Mouse (Mus musculus): ENCODE data around the gene Gpx1. TPM values are rescaled to one million over a fixed set of nuclear protein-coding genes. Genes with fewer than 3 reads are reported as not detected.
"Not testable (repeated sequence)": the region's sequence is repeated elsewhere in the genome, so short reads cannot be mapped to it uniquely, and the experiment has no call there.

Gpx1 gene
- polyA plus RNA-seq, 1 experiment from 2014 or later = 518 TPM

DNA sequence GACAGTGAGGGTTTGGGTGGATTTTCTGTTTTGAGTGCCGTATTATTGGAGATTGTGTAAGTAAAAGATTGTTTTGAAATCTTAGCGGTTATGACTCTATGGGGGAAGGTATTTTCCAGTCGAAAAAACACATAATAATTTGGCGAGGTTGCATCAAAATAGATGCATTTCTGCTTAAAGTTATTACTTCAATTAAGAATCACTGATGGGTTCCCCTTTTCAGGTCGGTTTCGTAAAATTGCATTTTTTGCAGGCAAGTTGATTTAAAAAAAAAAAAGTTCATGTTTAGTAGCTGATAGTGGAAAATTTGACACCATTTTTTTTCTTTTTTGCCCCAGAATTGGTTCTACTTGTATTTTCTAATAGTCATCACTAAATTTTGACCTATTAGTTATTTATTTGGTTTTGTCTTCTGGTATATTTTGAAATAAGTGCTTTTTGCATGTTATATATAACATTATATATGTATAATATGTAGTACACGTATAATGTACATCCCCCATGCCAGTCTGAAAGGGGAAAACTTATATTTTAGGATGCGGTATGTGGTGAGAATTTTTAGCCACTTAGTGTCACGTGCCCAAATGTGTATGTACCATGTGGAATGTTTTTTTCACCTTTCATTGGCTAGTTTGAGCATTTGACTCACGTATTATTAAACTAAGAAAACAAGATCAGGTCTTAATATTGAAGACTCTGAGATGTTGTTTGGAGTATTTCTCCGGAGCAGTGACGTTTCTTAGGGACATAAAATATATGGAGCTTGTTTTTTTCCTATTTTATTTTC is 31.5 kb upstream of the Gpx1 start:
- 23% methylated on average over 12 of the region's 12 CpGs for WGBS
- H3K27ac ChIP-seq = peak overlapping the region; percentile 99
- H3K9me3 ChIP-seq (replicated peaks) = no peaks in the 10 kb centered on the region
- ATAC-seq = no peak
- peak overlapping the region; percentile 92 for H3K9ac ChIP-seq
- peaks cover 51% of the 10 kb centered on the region for H3K4me1 ChIP-seq
- H3K4me3 ChIP-seq = peak overlapping the region; percentile 91
- no peaks in the 10 kb centered on the region for H3K27me3 ChIP-seq
- H3K4me2 ChIP-seq = peak overlapping the region; percentile 82
- H3K36me3 ChIP-seq (ENCODE audit: poor library complexity, severe bottlenecking) = peaks cover 21% of the 10 kb centered on the region

DNA sequence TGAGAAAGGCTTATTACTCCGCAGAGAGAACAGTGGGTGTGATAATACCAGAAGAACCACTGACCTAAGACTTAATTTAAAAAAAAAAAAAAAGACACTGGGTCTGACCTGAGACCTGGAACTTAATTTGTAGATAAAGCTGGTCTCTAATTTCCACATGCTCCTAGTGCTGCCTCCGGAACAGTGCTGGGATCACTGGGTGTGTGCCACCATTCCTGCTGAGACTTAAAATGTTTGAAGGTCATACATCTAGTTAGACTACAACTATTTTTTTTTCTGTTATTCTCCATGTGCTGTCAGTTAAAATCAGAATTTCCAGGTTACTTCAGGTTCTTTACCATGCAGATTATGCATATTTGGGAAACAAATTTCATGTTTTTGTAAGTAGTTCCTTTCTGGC is 30.6 kb upstream of the Gpx1 start:
- Histone ChIP-seq H3K4me3 (peak overlapping the region; percentile 91), H3K27ac (no peak overlapping the region), H3K9me3 (replicated peaks) (no peaks in the 10 kb centered on the region), H3K9ac (peak overlapping the region; percentile 55), H3K4me2 (peak overlapping the region; percentile 82), H3K4me1 (peaks cover 51% of the 10 kb centered on the region), H3K27me3 (no peaks in the 10 kb centered on the region), H3K36me3 (ENCODE audit: poor library complexity, severe bottlenecking) (peaks cover 12% of the 10 kb centered on the region)
- 61% methylated on average over 2 of the region's 2 CpGs for WGBS
- ATAC-seq = no peak

DNA sequence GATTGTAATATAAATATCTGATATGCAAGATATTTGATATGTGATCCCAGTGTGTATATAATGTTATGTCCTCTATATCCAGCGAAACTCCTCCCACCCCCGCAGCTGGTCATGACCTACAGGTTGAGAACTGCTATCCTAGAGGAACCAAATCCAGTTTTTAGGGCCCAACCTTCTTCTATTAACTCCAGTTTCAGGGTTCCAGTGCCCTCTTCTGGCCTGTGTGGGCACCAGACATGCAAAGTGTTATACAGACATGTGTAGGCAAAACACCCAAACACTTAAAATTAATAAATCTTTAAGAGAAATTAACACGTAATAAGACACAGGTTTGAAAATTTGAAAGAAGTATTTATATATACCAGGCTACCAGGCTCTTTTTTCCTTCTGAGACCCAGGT is 21.1 kb upstream of the Gpx1 start:
- peaks cover 20% of the 10 kb centered on the region for H3K36me3 ChIP-seq (ENCODE audit: poor library complexity, severe bottlenecking)
- H3K9me3 ChIP-seq (replicated peaks) = no peaks in the 10 kb centered on the region
- no peak overlapping the region for H3K9ac ChIP-seq
- no peaks in the 10 kb centered on the region for H3K27me3 ChIP-seq
- H3K4me3 ChIP-seq = no peak overlapping the region
- H3K4me1 ChIP-seq = no peaks in the 10 kb centered on the region
- ATAC-seq = no peak
- no peak overlapping the region for H3K27ac ChIP-seq
- WGBS = 92% methylated on average over 3 of the region's 3 CpGs
- H3K4me2 ChIP-seq = no peak overlapping the region

DNA sequence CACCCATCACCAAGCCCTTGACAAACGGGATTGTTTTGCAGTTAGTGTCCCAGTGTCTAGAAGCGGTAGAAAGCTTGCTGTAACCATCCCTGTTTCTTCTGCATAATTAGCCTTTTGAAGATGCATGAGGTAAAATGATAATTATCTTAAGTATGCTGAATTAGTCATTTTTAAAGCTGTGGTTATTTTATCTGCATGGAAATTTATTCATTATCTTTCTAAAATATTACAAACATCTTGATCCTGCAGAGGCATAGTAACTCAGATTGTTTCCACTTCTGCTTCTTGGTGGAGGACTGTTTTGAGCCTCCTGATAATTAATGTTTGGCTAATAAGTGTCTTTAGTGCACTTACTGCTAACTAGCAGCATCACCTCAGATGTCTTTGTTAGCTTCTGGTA is 20.2 kb upstream of the Gpx1 start:
- 76% methylated on average over 2 of the region's 2 CpGs for WGBS
- no peak for ATAC-seq
- no peaks in the 10 kb centered on the region for H3K4me1 ChIP-seq
- H3K9me3 ChIP-seq (replicated peaks) = no peaks in the 10 kb centered on the region
- H3K27me3 ChIP-seq = no peaks in the 10 kb centered on the region
- H3K36me3 ChIP-seq (ENCODE audit: poor library complexity, severe bottlenecking) = peaks cover 20% of the 10 kb centered on the region
- no peak overlapping the region for H3K9ac ChIP-seq
- no peak overlapping the region for H3K27ac ChIP-seq
- H3K4me2 ChIP-seq = no peak overlapping the region
- no peak overlapping the region for H3K4me3 ChIP-seq

DNA sequence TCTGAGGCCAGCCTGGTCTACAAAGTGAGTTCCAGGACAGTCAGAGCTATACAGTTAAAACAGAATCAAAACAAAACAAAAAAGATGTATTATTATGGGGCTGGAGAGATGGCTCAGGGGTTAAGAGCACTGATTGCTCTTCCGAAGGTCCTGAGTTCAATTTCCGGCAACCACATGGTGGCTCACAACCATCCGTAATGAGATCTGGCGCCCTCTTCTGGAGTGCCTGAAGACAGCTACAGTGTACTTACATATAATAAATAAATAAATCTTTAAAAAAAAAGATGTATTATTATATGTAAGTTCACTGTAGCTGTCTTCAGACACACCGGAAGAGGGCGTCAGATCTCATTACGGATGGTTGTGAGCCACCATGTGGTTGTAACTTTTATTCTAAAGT is 16.6 kb upstream of the Gpx1 start:
- 96% methylated on average over 7 of the region's 7 CpGs for WGBS
- not testable (repeated sequence) for H3K9me3 ChIP-seq (replicated peaks); H3K4me3 ChIP-seq; ATAC-seq; H3K4me1 ChIP-seq; H3K4me2 ChIP-seq; H3K27me3 ChIP-seq; H3K27ac ChIP-seq; H3K9ac ChIP-seq
- peaks cover 14% of the 10 kb centered on the region for H3K36me3 ChIP-seq (ENCODE audit: poor library complexity, severe bottlenecking)

DNA sequence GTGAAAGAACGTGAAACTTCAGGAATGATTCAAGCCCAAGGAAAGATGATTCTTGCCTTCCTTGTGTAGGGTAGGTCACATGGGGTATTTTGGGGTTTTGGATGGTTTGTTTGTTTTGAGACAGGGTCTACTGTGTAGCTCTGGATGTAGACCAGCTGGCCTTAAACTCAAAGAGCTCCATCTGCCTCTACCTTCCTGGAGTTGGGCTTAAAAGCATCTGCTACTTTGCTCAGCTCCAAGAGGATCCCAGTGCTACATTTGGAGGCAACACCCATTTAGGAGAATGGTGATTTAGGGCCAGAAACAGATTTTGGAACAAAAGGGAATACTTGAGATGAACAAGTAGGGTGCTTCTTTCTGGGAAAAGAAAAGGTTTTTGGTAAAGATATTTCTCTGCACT is 13.9 kb upstream of the Gpx1 start:
- Histone ChIP-seq H3K4me3 (no peak overlapping the region), H3K4me1 (no peaks in the 10 kb centered on the region), H3K27me3 (no peaks in the 10 kb centered on the region), H3K4me2 (no peak overlapping the region), H3K9ac (no peak overlapping the region), H3K27ac (no peak overlapping the region), H3K9me3 (replicated peaks) (no peaks in the 10 kb centered on the region), H3K36me3 (ENCODE audit: poor library complexity, severe bottlenecking) (peaks cover 41% of the 10 kb centered on the region)
- no peak for ATAC-seq
- WGBS = 100% methylated on average over 1 of the region's 1 CpGs

DNA sequence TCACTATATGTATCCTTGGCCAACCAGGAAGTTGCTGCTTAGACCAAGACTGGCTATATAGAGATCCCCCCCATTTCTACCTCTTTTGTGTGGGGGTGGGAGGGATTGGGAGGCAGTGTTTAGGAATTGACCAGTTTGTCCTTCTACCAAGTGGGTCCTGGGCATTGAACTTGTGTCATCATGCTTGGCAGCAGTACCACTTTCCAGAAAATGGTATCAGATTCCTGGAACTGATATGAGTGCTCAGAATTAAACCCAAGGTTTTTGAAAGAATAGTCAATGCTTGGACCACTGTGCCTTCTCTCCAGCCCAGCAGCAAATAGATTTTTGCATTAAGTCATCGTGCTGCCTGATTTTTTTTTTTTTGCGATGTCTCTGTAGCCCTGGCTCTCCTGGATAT is 12.9 kb upstream of the Gpx1 start:
- no peaks in the 10 kb centered on the region for H3K9me3 ChIP-seq (replicated peaks)
- 96% methylated on average over 2 of the region's 2 CpGs for WGBS
- no peak overlapping the region for H3K9ac ChIP-seq
- H3K4me3 ChIP-seq = no peak overlapping the region
- peaks cover 49% of the 10 kb centered on the region for H3K36me3 ChIP-seq (ENCODE audit: poor library complexity, severe bottlenecking)
- H3K27ac ChIP-seq = no peak overlapping the region
- H3K4me2 ChIP-seq = no peak overlapping the region
- ATAC-seq = no peak
- H3K4me1 ChIP-seq = no peaks in the 10 kb centered on the region
- H3K27me3 ChIP-seq = no peaks in the 10 kb centered on the region

DNA sequence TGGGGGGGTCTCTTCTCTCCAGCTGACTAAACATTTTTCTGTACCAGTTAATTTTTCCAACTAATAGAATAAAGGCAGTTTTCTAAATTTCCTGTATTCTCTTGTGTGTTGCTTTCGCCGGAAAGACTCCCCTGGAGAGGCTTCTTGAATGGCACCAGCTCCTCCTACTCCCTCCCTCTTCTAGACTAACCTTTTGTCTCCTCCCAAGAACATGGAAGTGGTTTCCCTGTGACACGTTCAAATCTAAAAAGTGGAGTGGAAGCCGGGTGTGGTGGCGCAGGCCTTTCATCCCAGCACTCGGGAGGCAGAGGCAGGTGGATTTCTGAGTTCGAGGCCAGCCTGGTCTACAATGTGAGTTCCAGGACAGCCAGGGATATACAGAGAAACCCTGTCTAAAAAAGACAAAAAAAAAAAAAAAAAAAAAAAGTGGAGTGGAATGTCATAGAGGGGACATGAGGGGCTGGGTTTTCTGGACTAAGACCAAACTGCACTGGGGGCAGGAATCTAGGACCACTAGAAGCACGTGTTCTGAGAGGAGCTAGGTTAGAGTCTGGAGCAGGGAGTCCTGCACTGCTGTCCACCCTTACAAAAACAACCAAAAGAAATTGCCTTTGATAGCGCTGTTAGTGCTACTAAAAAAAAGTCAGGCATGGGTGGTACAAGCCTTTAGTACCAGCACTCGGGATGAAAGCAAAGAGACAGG is 704 bp upstream of the Gpx1 start:
- WGBS = 66% methylated on average over 10 of the region's 10 CpGs
- H3K9ac ChIP-seq = peak overlapping the region; percentile 86; the same call in 1 of the 2 replicates
- peak overlapping the region; percentile 91 for H3K27ac ChIP-seq
- no peak for ATAC-seq
- H3K27me3 ChIP-seq = no peaks in the 10 kb centered on the region
- H3K9me3 ChIP-seq (replicated peaks) = no peaks in the 10 kb centered on the region
- H3K4me3 ChIP-seq = peak overlapping the region; percentile 58; the same call in 1 of the 2 replicates
- H3K36me3 ChIP-seq (ENCODE audit: poor library complexity, severe bottlenecking) = peaks cover 41% of the 10 kb centered on the region
- H3K4me2 ChIP-seq = peak overlapping the region; percentile 75
- peaks cover 20% of the 10 kb centered on the region for H3K4me1 ChIP-seq

DNA sequence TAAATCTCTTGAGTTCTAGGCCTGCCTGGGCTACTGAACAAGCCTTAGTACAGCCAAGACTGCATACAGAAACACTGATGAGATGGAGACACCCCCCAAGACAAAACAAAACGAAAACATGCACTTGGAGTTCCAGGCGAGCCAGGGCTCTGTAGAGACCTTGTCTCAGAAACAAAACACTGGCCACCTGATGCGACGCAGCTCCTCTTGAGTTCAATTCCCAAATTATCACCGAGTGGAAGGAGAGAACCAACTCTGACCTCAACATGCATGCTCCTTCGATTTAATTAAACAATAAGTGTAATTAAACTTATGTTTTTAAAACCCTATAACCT is 185 bp upstream of the Gpx1 start:
- peaks cover 20% of the 10 kb centered on the region for H3K4me1 ChIP-seq
- 0 out of 2 replicates have a peak, but pooled peaks have one; percentile 14 for ATAC-seq
- H3K4me3 ChIP-seq = peak overlapping the region; percentile 58
- peak overlapping the region; percentile 75 for H3K4me2 ChIP-seq
- peak overlapping the region; percentile 86 for H3K9ac ChIP-seq
- H3K9me3 ChIP-seq (replicated peaks) = no peaks in the 10 kb centered on the region
- H3K27ac ChIP-seq = peak overlapping the region; percentile 91
- WGBS = 30% methylated on average over 6 of the region's 6 CpGs
- peaks cover 37% of the 10 kb centered on the region for H3K36me3 ChIP-seq (ENCODE audit: poor library complexity, severe bottlenecking)
- no peaks in the 10 kb centered on the region for H3K27me3 ChIP-seq

DNA sequence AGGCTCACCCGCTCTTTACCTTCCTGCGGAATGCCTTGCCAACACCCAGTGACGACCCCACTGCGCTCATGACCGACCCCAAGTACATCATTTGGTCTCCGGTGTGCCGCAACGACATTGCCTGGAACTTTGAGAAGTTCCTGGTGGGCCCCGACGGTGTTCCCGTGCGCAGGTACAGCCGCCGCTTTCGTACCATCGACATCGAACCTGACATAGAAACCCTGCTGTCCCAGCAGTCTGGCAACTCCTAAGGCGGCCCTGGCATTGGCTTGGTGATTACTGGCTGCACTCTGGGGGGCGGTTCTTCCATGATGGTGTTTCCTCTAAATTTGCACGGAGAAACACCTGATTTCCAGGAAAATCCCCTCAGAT is 1.2 kb downstream of the Gpx1 start:
- ATAC-seq = no peak
- Histone ChIP-seq H3K9ac (peak overlapping the region; percentile 86), H3K9me3 (replicated peaks) (no peaks in the 10 kb centered on the region), H3K4me1 (peaks cover 20% of the 10 kb centered on the region), H3K27ac (peak overlapping the region; percentile 91; the same call in 1 of the 2 replicates), H3K27me3 (no peaks in the 10 kb centered on the region), H3K4me2 (peak overlapping the region; percentile 75), H3K4me3 (peak overlapping the region; percentile 58), H3K36me3 (ENCODE audit: poor library complexity, severe bottlenecking) (peaks cover 23% of the 10 kb centered on the region)
- 15% methylated on average over 20 of the region's 20 CpGs for WGBS

DNA sequence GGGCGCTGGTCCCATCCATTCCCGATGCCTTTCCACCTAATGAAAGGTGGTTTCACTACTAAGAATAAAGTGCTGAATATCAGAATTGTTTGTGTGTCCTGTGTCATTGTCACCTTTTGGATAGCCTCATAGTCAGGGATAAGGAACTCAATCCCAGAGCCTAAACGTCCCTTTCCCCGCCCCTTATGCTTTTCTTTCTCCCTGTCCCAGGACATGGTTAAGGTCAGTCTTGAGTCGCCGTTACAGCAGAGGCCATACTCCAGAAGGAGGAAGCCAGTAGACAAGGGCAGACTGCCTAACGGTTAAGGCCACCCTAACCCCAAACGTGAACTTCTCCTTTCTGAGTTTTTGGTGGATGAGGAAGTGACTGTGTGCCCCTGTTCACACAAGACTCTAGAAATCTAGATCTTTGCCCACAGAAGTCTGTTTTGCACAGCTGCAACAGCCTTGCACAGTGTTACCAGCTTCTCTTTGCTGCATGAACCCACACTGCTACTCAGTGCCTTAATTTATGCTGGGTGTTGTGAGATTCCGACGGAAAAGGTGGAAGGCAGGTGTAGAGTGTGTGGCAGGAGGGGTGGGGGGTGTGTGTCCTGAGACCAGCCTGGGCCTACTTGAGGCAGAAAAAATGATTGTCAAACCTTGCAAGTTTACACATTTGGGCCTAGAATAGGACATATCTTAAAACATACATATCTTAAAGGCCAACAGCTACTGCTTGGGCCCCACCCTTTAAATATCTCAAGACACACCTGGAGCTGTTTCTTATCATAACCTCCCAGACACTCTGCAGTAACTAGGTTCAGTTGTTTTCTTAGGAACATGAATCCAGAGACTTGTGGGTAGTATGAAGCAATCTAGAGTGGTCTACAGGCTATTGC is 1.8 kb downstream of the Gpx1 start:
- H3K27ac ChIP-seq = no peak overlapping the region
- H3K4me2 ChIP-seq = peak overlapping the region; percentile 75
- no peaks in the 10 kb centered on the region for H3K9me3 ChIP-seq (replicated peaks)
- 78% methylated on average over 10 of the region's 10 CpGs for WGBS
- peak overlapping the region; percentile 86 for H3K9ac ChIP-seq
- no peaks in the 10 kb centered on the region for H3K27me3 ChIP-seq
- H3K4me1 ChIP-seq = peaks cover 20% of the 10 kb centered on the region
- H3K36me3 ChIP-seq (ENCODE audit: poor library complexity, severe bottlenecking) = peaks cover 17% of the 10 kb centered on the region
- peak overlapping the region; percentile 58 for H3K4me3 ChIP-seq
- no peak for ATAC-seq

DNA sequence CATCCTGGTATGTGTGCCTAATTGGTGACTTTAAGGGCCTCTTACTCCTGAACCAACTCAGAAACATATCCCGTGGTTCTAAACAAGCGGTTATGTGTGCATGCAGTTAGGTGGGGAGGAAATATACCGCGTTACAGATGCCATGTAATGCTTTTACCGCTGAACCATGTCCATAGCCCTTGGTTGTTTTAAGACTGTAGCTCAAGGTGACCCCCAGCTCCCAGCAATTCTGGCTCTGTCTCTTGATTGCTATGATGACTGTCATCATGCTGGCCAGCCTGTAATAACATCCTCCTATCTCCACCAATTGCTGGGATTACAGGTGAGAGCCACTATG is 2.4 kb downstream of the Gpx1 start:
- Histone ChIP-seq H3K4me3 (no peak overlapping the region), H3K27me3 (no peaks in the 10 kb centered on the region), H3K36me3 (ENCODE audit: poor library complexity, severe bottlenecking) (peaks cover 11% of the 10 kb centered on the region), H3K9me3 (replicated peaks) (no peaks in the 10 kb centered on the region), H3K4me2 (0 out of 2 replicates have a peak overlapping the region, but pooled peaks have one; percentile 75), H3K4me1 (peaks cover 23% of the 10 kb centered on the region), H3K9ac (no peak overlapping the region), H3K27ac (no peak overlapping the region)
- ATAC-seq = no peak
- 90% methylated on average over 5 of the region's 5 CpGs for WGBS
